Comparison of ENCODE assay signal across 35 mouse cellular contexts in the genomic region with DNA sequence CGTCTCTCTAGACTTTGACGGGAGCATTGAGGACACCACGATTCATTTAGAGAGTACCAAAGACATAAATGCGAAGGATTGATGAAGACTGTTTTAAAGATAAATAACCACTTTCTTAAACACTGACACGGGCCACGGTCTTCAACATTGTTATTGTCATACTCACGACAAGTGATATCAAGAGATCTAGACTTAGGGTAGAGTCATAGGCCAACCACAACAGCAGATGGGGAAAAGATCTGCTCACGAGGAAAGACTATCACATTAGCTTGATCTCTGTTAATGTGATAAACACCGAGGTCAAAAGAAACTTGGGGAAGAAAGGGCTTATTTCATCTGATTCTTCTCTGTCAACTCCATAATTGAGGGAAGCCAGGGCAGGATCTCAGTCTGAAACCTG. TPM values are rescaled to one million over a fixed set of nuclear protein-coding genes. Genes with fewer than 3 reads are reported as not detected.
"Had no signal": no experiment of that assay in that cellular context is flagged by ENCODE, and none has a peak within 500 bp of the region (broad histone marks: within the 10 kb centered on the region; RNA-seq: fewer than 3 reads in every experiment).

No protein-coding gene starts in this region.

- H3K27me3 ChIP-seq: heart, embryonic 12.5 days; hindbrain, embryonic 12.5 days; intestine, embryonic 15.5 days; kidney, embryonic 15.5 days; limb, embryonic 13.5 days; limb, embryonic 15.5 days; liver, embryonic 12.5 days had no signal

- H3K4me2 ChIP-seq: heart, embryonic 12.5 days; hindbrain, embryonic 12.5 days; hindbrain, embryonic 14.5 days; intestine, embryonic 15.5 days; kidney, embryonic 15.5 days; limb, embryonic 13.5 days; limb, embryonic 15.5 days; liver, embryonic 12.5 days had no signal

- H3K9ac ChIP-seq: heart, embryonic 12.5 days; hindbrain, embryonic 12.5 days; hindbrain, embryonic 14.5 days; intestine, embryonic 15.5 days; kidney, embryonic 15.5 days; limb, embryonic 13.5 days; limb, embryonic 15.5 days; liver, embryonic 12.5 days; liver, embryonic 14.5 days had no signal

- H3K27ac ChIP-seq: gastrocnemius, adult 2 months; hindbrain, embryonic 10.5 days; hindbrain, embryonic 12.5 days; hindbrain, embryonic 14.5 days; intestine, embryonic 15.5 days; kidney, embryonic 15.5 days; kidney, postnatal 0 days; limb, embryonic 13.5 days; limb, embryonic 15.5 days; liver, embryonic 12.5 days; liver, embryonic 14.5 days had no signal

- H3K4me3 ChIP-seq: gastrocnemius, adult 2 months; heart, embryonic 12.5 days; hindbrain, embryonic 10.5 days; hindbrain, embryonic 12.5 days; intestine, embryonic 15.5 days; kidney, embryonic 15.5 days; limb, embryonic 13.5 days; limb, embryonic 15.5 days; liver, embryonic 12.5 days had no signal

- H3K36me3 ChIP-seq: heart, embryonic 12.5 days; hindbrain, embryonic 10.5 days; hindbrain, embryonic 12.5 days; intestine, embryonic 15.5 days; kidney, embryonic 15.5 days; limb, embryonic 13.5 days; limb, embryonic 15.5 days; liver, embryonic 12.5 days had no signal

- H3K4me1 ChIP-seq: heart, embryonic 12.5 days; hindbrain, embryonic 10.5 days; hindbrain, embryonic 12.5 days; intestine, embryonic 15.5 days; kidney, embryonic 15.5 days; limb, embryonic 13.5 days; limb, embryonic 15.5 days had no signal

- DNase-seq: gastrocnemius, adult 2 months; gastrocnemius, postnatal 10 days; gastrocnemius, postnatal 25 days; heart, adult 18-20 months; heart, postnatal 10 days; heart, postnatal 4 days; kidney, adult 2 months; kidney, adult 9 months; kidney, postnatal 14 days; kidney, postnatal 36 days; layer of hippocampus, adult 9-11 months; layer of hippocampus, postnatal 36 days; left cerebral cortex, postnatal 4 days; lung, adult 18-20 months had no signal

- ATAC-seq: hindbrain, embryonic 16.5 days; intestine, embryonic 15.5 days; intestine, postnatal 0 days; liver, embryonic 12.5 days had no signal

- H3K9me3 ChIP-seq: heart, embryonic 12.5 days; hindbrain, embryonic 10.5 days; hindbrain, embryonic 12.5 days; intestine, embryonic 15.5 days; kidney, embryonic 15.5 days; limb, embryonic 13.5 days; limb, embryonic 15.5 days; liver, embryonic 12.5 days had no signal

RNA-seq across cellular contexts. Expression of a gene that starts 2.1 kb away (rescaled TPM):
- polyA plus RNA-seq: liver, adult 2 months had no signal

RNA-seq across cellular contexts. Expression of a gene that starts 38.1 kb away (rescaled TPM):
- total RNA-seq: gastrocnemius, postnatal 25 days; layer of hippocampus, adult 18-20 months; layer of hippocampus, adult 8-10 months; layer of hippocampus, postnatal 14 days; layer of hippocampus, postnatal 36 days; left cerebral cortex, adult 18-20 months; left cerebral cortex, adult 8-10 months; left cerebral cortex, postnatal 25 days; left cerebral cortex, postnatal 4 days had no signal
- polyA plus RNA-seq: heart, embryonic 12.5 days; hindbrain, embryonic 10.5 days; hindbrain, embryonic 12.5 days; hindbrain, embryonic 14.5 days; hindbrain, embryonic 16.5 days; limb, embryonic 11.5 days; liver, embryonic 12.5 days had no signal
